Mouse (Mus musculus) kidney, embryonic 15.5 days (tissue): Measurements from ENCODE around the gene Atg10. TPM values are rescaled to one million over a fixed set of nuclear protein-coding genes. Genes with fewer than 3 reads are reported as not detected.
"Not testable (repeated sequence)": the region's sequence is repeated elsewhere in the genome, so short reads cannot be mapped to it uniquely, and the experiment has no call there.

ENCODE experiments used
- ATAC-seq: fragments of 200-750 bp; cut with Nextera tagmentation; replicated peaks from 2 replicates; pipeline ENCODE4 v1.8.0; 2017; ENCODE audit warnings: moderate TSS enrichment; ENCODE audit not compliant: low FRiP score
- H3K27ac ChIP-seq: fragments of 300-500 bp; sonication (generic); 2 replicates; pipeline ENCODE4 v1.5.1; 2015; ENCODE audit warnings: mild to moderate bottlenecking, inconsistent platforms
- H3K27me3 ChIP-seq: fragments of 300-500 bp; sonication (generic); 2 replicates; pipeline ENCODE4 v1.6.1; 2015; ENCODE audit warnings: inconsistent platforms
- H3K36me3 ChIP-seq: fragments of 300-500 bp; sonication (generic); 2 replicates; pipeline ENCODE4 v1.6.1; 2015; ENCODE audit warnings: inconsistent platforms
- H3K4me1 ChIP-seq: fragments of 300-500 bp; sonication (generic); 2 replicates; pipeline ENCODE4 v1.6.1; 2015; ENCODE audit warnings: inconsistent platforms
- H3K4me2 ChIP-seq: fragments of 300-500 bp; sonication (generic); 2 replicates; pipeline ENCODE4 v1.6.1; 2015; ENCODE audit warnings: moderate library complexity, mild to moderate bottlenecking, inconsistent platforms
- H3K4me3 ChIP-seq: fragments of 300-500 bp; sonication (generic); replicated peaks from 2 replicates; pipeline ENCODE4 v1.5.1; 2015; ENCODE audit warnings: mild to moderate bottlenecking, inconsistent platforms
- H3K9ac ChIP-seq: fragments of 300-500 bp; sonication (generic); 2 replicates; pipeline ENCODE4 v1.6.1; 2015; ENCODE audit warnings: mild to moderate bottlenecking, inconsistent platforms
- H3K9me3 ChIP-seq: fragments of 300-500 bp; sonication (generic); replicated peaks from 2 replicates; pipeline ENCODE4 v1.6.1; 2016; ENCODE audit warnings: inconsistent platforms
- WGBS: fragments of 180-500 bp; shearing (Covaris S2); methylation state at CpG from one replicate; pipeline ENCODE4 v1.1.7; 2015; ENCODE audit warnings: mixed read lengths; 5-methylcytosine and 5-hydroxymethylcytosine counted together
- polyA plus RNA-seq: library from polyadenylated mRNA; unstranded; fragments of >200 nt; fragmentation: Nextera tagmentation; extraction: Ambion mirVana; gene quantifications from 2 replicates; pipeline ENCODE4 v1.2.1, GENCODE M21; 2015

Atg10 gene
- polyA plus RNA-seq, 1 experiment from 2014 or later = 12.6 TPM

GRCm38 (mm10) chr13:90924072-90924471, 299.7 kb downstream of the Atg10 start:
- Histone ChIP-seq H3K36me3 (peaks cover 42% of the 10 kb centered on the region), H3K9me3 (no peaks in the 10 kb centered on the region), H3K27ac (peak overlapping the region; percentile 83; the same call in 1 of the 2 replicates), H3K27me3 (no peaks in the 10 kb centered on the region), H3K9ac (peak overlapping the region; percentile 90), H3K4me3 (peak overlapping the region; percentile 95), H3K4me2 (peak overlapping the region; percentile 61), H3K4me1 (peaks cover 4% of the 10 kb centered on the region; the same call in 1 of the 2 replicates)
- ATAC-seq = no peak
- WGBS = 47% methylated on average over 9 of the region's 9 CpGs

- not testable (repeated sequence) for H3K27me3 ChIP-seq, H3K4me1 ChIP-seq, ATAC-seq, H3K9me3 ChIP-seq
- H3K9ac ChIP-seq = peak overlapping the region; percentile 90
- under 1% methylated on average over 13 of the region's 13 CpGs for WGBS
- H3K4me2 ChIP-seq = peak overlapping the region; percentile 61
- H3K27ac ChIP-seq = peak overlapping the region; percentile 83
- H3K4me3 ChIP-seq = peak overlapping the region; percentile 95
- peaks cover 38% of the 10 kb centered on the region for H3K36me3 ChIP-seq
Observed at GRCm38 (mm10) chr13:90923617-90924016, 300.2 kb downstream of the Atg10 start.

DNA sequence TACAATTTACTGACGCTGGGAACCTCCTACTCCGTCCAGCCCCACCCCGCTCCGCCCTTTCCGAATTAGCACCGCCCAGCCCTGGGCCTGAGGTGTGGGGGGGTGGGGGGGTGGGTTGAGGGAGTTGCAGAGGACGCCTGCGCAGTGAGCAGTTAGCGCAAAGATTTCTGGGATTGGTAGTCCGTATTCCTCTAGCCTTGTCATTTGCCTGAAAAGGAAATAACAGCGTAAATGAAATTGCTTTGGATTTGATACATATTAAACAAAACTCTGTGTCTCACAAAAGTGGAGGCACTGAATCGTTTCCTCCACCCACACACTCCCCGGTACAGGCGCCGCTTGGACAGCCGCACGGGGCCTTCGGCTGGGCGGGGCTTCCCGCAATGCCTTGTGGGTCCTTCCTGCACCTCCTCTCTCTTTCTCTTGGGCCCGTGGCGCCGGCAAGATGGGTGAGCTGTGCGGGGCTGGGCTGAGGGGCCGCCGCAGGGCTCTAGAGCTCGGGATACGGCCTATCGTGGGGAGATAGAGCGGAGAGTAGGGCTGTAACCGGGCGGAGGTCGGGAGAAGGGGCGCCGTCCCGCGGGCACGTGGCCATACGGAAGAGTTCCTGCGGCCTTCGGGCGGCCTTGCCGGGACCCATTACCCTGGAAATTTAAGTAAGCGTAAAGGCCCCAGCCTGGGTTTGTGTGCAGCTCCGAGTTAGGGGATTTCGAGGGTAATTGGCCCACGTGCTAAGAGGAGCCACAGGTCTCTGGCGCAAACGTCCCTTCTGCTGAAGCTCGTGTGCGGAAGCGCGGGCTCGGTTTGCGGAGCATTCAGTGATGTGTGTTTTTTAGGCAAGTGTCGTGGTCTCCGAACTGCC, 300.8 kb downstream of the Atg10 start, which contains the start of gene Rps23:
Rps23 (plus strand) TSS at position 208 of the 862 bp plus-strand sequence.
- peak within 1 kb of the TSS; percentile 90 for H3K9ac ChIP-seq

GRCm38 (mm10) chr13:90914721-90915120, 309.0 kb downstream of the Atg10 start:
- no peak for ATAC-seq

More for the DNA sequence above, 300.8 kb downstream of the Atg10 start, which contains the start of gene Rps23:
- Histone ChIP-seq H3K9me3 (no peaks in the 10 kb centered on the region), H3K36me3 (peaks cover 33% of the 10 kb centered on the region), H3K27me3 (no peaks in the 10 kb centered on the region), H3K27ac (peak within 1 kb of the TSS; percentile 83), H3K4me2 (peak within 1 kb of the TSS; percentile 61), H3K4me1 (peaks cover 4% of the 10 kb centered on the region; the same call in 1 of the 2 replicates), H3K4me3 (peak within 1 kb of the TSS; percentile 95)
- WGBS = under 1% methylated on average over 57 of the region's 57 CpGs
- peak; percentile 98 for ATAC-seq

GRCm38 (mm10) chr13:90913675-90914192, 310.0 kb downstream of the Atg10 start:
- Histone ChIP-seq H3K27me3 (no peaks in the 10 kb centered on the region), H3K9ac (no peak overlapping the region), H3K9me3 (no peaks in the 10 kb centered on the region), H3K36me3 (no peaks in the 10 kb centered on the region), H3K4me1 (no peaks in the 10 kb centered on the region), H3K27ac (no peak overlapping the region), H3K4me2 (no peak overlapping the region), H3K4me3 (no peak overlapping the region)
- WGBS = 64% methylated on average over 7 of the region's 7 CpGs
- ATAC-seq = no peak

More at GRCm38 (mm10) chr13:90914721-90915120, 309.0 kb downstream of the Atg10 start:
- Histone ChIP-seq H3K4me3 (no peak overlapping the region), H3K4me2 (no peak overlapping the region), H3K9me3 (no peaks in the 10 kb centered on the region), H3K27me3 (no peaks in the 10 kb centered on the region), H3K36me3 (no peaks in the 10 kb centered on the region), H3K4me1 (no peaks in the 10 kb centered on the region), H3K9ac (no peak overlapping the region), H3K27ac (no peak overlapping the region)
- WGBS = 89% methylated on average over 4 of the region's 4 CpGs

DNA sequence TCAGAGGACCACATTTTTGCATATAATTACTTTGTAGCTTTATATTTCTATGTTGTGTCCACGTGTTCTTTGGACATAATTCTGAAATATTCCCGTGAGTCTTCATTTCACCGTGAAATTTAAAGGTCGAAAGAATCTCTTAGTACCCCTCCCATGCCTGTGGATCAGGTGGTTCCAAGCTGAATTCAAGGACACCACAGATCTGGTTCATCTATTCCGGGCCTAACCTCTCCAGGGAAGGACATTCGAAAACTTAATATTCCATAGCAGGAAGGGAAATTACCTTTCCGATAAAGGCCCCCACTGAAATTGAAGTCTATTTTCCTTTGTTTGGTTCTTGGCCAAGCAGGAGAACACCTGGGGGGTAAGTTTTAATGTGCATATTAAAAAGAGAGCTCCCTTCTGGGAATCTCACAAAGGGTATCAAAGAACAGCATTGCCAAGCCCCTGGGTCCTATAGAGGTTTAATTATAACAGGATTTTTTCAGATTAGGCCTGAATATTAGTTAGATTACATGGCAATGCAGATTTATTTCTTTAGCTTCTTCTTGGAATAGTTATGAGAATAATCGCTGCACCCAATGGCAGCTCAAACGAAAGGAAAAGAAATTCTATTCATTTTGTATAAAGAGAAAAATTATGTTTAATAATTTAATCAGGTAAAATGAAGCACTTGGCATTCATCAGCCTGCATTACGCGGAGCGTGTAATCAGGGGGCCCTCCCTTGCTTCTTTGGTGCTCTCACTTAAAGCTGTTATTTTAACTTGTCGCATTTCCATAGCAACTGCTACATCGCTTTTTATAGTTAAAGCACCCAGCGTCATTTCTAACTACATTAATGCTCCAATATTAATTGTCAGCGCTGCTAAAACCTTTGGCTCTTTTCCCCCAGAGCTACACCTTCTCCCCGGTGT, 310.8 kb downstream of the Atg10 start:
- H3K4me3 ChIP-seq = no peak overlapping the region
- H3K4me2 ChIP-seq = no peak overlapping the region
- H3K27me3 ChIP-seq = no peaks in the 10 kb centered on the region
- no peak overlapping the region for H3K27ac ChIP-seq
- no peaks in the 10 kb centered on the region for H3K9me3 ChIP-seq
- ATAC-seq = no peak
- 82% methylated on average over 17 of the region's 17 CpGs for WGBS
- H3K4me1 ChIP-seq = no peaks in the 10 kb centered on the region
- no peaks in the 10 kb centered on the region for H3K36me3 ChIP-seq
- H3K9ac ChIP-seq = no peak overlapping the region

DNA sequence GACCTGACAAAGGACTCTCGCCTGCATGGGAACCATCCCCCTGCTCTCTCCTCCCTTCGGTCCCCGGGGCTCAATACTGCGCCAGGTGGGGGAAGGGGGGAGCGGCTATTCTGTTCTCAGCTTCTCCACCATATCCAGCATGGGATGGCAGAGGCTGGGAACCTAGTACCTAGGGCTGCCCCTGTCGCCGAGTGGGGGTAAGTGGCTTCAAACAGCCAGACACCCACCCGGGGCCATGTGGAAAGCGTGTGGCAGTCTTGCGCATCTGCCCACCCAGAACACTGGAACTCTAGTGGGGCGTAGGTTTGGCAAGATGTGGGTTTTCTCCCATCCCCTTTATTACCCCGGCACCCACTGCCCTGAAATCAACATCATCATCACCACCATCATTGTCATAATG, 316.4 kb downstream of the Atg10 start:
- no peak for ATAC-seq
- 91% methylated on average over 12 of the region's 12 CpGs for WGBS
- no peaks in the 10 kb centered on the region for H3K27me3 ChIP-seq

GRCm38 (mm10) chr13:90905176-90905575, 318.6 kb downstream of the Atg10 start, which contains the start of gene Atp6ap1l:
Gene Atp6ap1l, minus strand, starts transcription at chr13:90905355.
- no peak within 1 kb of the TSS for H3K9ac ChIP-seq
- no peak within 1 kb of the TSS for H3K4me2 ChIP-seq
- H3K4me1 ChIP-seq = no peaks in the 10 kb centered on the region
- H3K36me3 ChIP-seq = no peaks in the 10 kb centered on the region
- no peak within 1 kb of the TSS for H3K27ac ChIP-seq
- ATAC-seq = no peak
- 93% methylated on average over 5 of the region's 5 CpGs for WGBS
- no peak within 1 kb of the TSS for H3K4me3 ChIP-seq
- H3K27me3 ChIP-seq = no peaks in the 10 kb centered on the region
- no peaks in the 10 kb centered on the region for H3K9me3 ChIP-seq

More for the DNA sequence above, 316.4 kb downstream of the Atg10 start:
- Histone ChIP-seq H3K4me1 (no peaks in the 10 kb centered on the region), H3K9ac (no peak overlapping the region), H3K27ac (no peak overlapping the region), H3K4me3 (no peak overlapping the region), H3K9me3 (no peaks in the 10 kb centered on the region), H3K36me3 (no peaks in the 10 kb centered on the region), H3K4me2 (no peak overlapping the region)

DNA sequence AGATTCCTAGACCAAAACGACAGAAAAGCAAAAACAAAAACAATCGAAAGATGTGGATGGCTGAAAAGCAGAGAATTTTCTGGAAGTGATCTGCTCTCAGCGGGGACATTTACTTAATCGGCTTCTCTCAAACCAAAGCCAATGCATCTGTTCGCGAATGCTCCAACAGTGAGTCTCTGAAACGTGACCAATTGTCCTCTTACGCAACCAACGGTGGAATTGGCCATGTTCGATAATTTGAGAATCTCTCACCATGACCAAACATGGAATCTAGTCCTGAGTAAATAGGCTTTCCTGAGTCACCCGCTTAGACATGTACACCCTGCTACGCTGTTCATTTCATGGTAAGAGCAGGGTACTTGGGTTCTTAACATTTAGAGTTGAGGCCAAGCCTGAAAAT, 326.9 kb downstream of the Atg10 start:
- Histone ChIP-seq H3K4me2 (no peak overlapping the region), H3K27ac (no peak overlapping the region), H3K9me3 (no peaks in the 10 kb centered on the region), H3K4me1 (no peaks in the 10 kb centered on the region), H3K36me3 (no peaks in the 10 kb centered on the region), H3K4me3 (no peak overlapping the region), H3K27me3 (no peaks in the 10 kb centered on the region), H3K9ac (no peak overlapping the region)
- WGBS = 95% methylated on average over 12 of the region's 12 CpGs
- no peak for ATAC-seq

- ATAC-seq = no peak
- Histone ChIP-seq H3K27me3 (no peaks in the 10 kb centered on the region), H3K4me3 (no peak overlapping the region), H3K9me3 (no peaks in the 10 kb centered on the region), H3K36me3 (no peaks in the 10 kb centered on the region), H3K27ac (no peak overlapping the region), H3K4me2 (no peak overlapping the region), H3K4me1 (no peaks in the 10 kb centered on the region), H3K9ac (no peak overlapping the region)
- WGBS = 46% methylated on average over 2 of the region's 2 CpGs
Observed at GRCm38 (mm10) chr13:90896098-90896497, 327.7 kb downstream of the Atg10 start.

DNA sequence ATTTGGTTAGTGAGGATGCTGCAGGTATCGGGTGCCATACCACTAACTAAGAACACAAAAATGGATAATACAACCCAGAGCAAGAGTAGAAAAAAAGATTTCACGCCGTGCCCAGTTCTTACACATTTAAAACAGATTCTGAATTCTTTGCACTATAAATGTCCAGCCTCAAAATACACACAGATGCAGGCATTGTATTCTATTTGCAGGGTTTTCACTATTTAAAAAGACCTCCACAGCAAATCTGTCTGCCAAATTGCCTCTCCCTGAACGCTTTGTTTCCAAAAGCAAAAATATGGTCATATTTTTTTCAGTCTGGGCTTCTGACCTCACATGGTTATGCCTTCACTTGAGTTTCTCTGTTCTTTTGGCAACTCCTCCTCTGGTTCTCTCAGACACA, 328.9 kb downstream of the Atg10 start:
- Histone ChIP-seq H3K27me3 (no peaks in the 10 kb centered on the region), H3K9ac (no peak overlapping the region), H3K9me3 (no peaks in the 10 kb centered on the region), H3K36me3 (no peaks in the 10 kb centered on the region), H3K4me3 (no peak overlapping the region), H3K4me2 (no peak overlapping the region), H3K4me1 (no peaks in the 10 kb centered on the region), H3K27ac (no peak overlapping the region)
- WGBS = 87% methylated on average over 4 of the region's 4 CpGs
- ATAC-seq = no peak
